11 mouse cellular contexts compared by ENCODE assay signal in the genomic region with DNA sequence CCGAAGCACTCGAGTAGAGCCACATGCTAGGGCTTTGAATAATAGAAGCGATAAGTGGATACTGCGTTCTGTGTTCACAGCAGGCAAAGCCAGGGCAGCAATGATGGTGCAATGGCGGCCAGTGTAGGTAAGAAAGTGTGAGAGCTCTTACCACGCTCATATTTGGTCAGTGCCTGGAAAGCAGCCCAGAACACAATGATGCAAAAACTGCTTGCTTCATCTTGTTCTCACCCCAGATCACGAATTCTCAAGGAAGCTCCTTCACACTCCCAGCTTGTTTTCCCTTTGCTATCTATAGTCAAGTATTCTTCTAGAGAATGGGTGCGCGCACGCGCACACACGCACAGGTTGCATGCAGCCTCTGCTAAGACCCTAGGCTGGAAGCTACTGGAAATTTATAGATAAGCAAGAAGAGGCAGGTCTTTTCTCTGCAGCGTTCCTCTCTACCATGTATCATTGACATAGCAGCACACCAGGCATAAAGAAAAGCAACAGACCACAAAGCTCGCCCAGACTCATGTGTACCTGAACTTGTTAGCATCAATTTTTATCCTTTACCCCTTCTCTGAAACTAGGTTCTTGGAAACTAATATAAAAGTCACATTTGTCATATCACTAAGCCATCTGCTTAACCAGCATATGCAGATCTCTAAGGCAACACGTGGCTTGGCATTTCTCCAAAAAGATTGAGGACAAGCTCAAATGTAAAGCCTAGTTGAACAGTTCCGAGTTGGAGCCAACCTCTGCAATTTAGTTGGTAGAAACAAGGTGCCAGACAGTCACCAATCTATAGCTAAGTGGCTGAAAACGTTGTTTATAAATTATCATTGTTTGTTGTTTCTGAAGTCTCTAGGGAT. TPM values are rescaled to one million over a fixed set of nuclear protein-coding genes. Genes with fewer than 3 reads are reported as not detected.
DNase-seq lines count a peak whose midpoint lies in the region; ATAC-seq lines count a peak whose summit lies in the region.
"Had no signal": no experiment of that assay in that cellular context is flagged by ENCODE, and none has a peak within 500 bp of the region (broad histone marks: within the 10 kb centered on the region; RNA-seq: fewer than 3 reads in every experiment).

No protein-coding gene starts in this region.

- H3K9me3 ChIP-seq in forebrain, embryonic 14.5 days (replicated peaks; ENCODE audit: control insufficient read depth, low read length), result no peaks in the 10 kb centered on the region
- no peaks in the 10 kb centered on the region for H3K9me3 ChIP-seq in forebrain, embryonic 12.5 days
- H3K9me3 ChIP-seq in heart, embryonic 11.5 days (replicated peaks; ENCODE audit: control insufficient read depth, low read length), result no peaks in the 10 kb centered on the region
- H3K9me3 ChIP-seq: midbrain, embryonic 12.5 days had no signal

- no peak overlapping the region for H3K4me3 ChIP-seq in forebrain, embryonic 14.5 days (ENCODE audit: low read depth, low read length)
- no peak overlapping the region for H3K4me3 ChIP-seq in forebrain, embryonic 12.5 days (replicated peaks)
- H3K4me3 ChIP-seq in heart, embryonic 11.5 days (ENCODE audit: low read depth, low read length), result no peak overlapping the region
- H3K4me3 ChIP-seq: midbrain, embryonic 12.5 days had no signal

- H3K4me2 ChIP-seq in forebrain, embryonic 14.5 days (ENCODE audit: low read length), result no peak overlapping the region
- no peak overlapping the region for H3K4me2 ChIP-seq in forebrain, embryonic 12.5 days
- H3K4me2 ChIP-seq in heart, embryonic 11.5 days, result no peak overlapping the region
- H3K4me2 ChIP-seq: midbrain, embryonic 12.5 days had no signal

- H3K27ac ChIP-seq in forebrain, embryonic 14.5 days (ENCODE audit: low read depth, low read length), result no peak overlapping the region
- H3K27ac ChIP-seq in forebrain, embryonic 12.5 days, result no peak overlapping the region
- no peak overlapping the region for H3K27ac ChIP-seq in heart, embryonic 11.5 days (ENCODE audit: low read depth, low read length)
- H3K27ac ChIP-seq: midbrain, embryonic 12.5 days had no signal

- H3K9ac ChIP-seq in forebrain, embryonic 14.5 days (ENCODE audit: low read length), result no peak overlapping the region
- no peak overlapping the region for H3K9ac ChIP-seq in forebrain, embryonic 12.5 days
- H3K9ac ChIP-seq in heart, embryonic 11.5 days (ENCODE audit: low read depth, low read length), result no peak overlapping the region
- H3K9ac ChIP-seq: midbrain, embryonic 12.5 days had no signal

- peak; percentile 85 for DNase-seq in forebrain, embryonic 14.5 days (ENCODE audit: low spot score)
- DNase-seq in cerebellum, adult 8-10 months, result peak; percentile 58
- peak; percentile 85 to 88 for DNase-seq in lung, adult 18-20 months
- DNase-seq in thymus, postnatal 0 days (ENCODE audit: low spot score), result no peak
- no peak for DNase-seq in neural tube, embryonic 10.5 days (ENCODE audit: extremely low spot score, low spot score)
- DNase-seq: heart, postnatal 36 days had no signal

- 85% methylated on average over 17 of the region's 17 CpGs for WGBS in forebrain, embryonic 14.5 days
- WGBS in forebrain, embryonic 12.5 days, result 91% methylated on average over 17 of the region's 17 CpGs
- 87% methylated on average over 17 of the region's 17 CpGs for WGBS in heart, embryonic 11.5 days (ENCODE audit: insufficient replicate concordance)

- ATAC-seq in forebrain, embryonic 14.5 days, result peak; percentile 63; the same call in 1 of the 2 replicates
- ATAC-seq in forebrain, embryonic 12.5 days (ENCODE audit: low FRiP score), result no peak
- ATAC-seq in CD4-positive, CD25-positive, alpha-beta regulatory T cell, adult 4 months, result peak; percentile 79
- no peak for ATAC-seq in heart, embryonic 11.5 days (replicated peaks; ENCODE audit: insufficient number of reproducible peaks, low FRiP score, low TSS enrichment)

- no peaks in the 10 kb centered on the region for H3K36me3 ChIP-seq in forebrain, embryonic 14.5 days (ENCODE audit: control insufficient read depth, insufficient read depth, low read length)
- H3K36me3 ChIP-seq in forebrain, embryonic 12.5 days (replicated peaks), result no peaks in the 10 kb centered on the region; the same call in 1 of the 2 replicates
- H3K36me3 ChIP-seq in heart, embryonic 11.5 days (ENCODE audit: control insufficient read depth, insufficient read depth, low read length), result no peaks in the 10 kb centered on the region
- H3K36me3 ChIP-seq: midbrain, embryonic 12.5 days had no signal

- peaks cover 6% of the 10 kb centered on the region for H3K4me1 ChIP-seq in forebrain, embryonic 14.5 days (ENCODE audit: control insufficient read depth, insufficient read depth, low read length)
- H3K4me1 ChIP-seq in forebrain, embryonic 12.5 days, result peaks cover 15% of the 10 kb centered on the region
- peaks cover 5% of the 10 kb centered on the region; the same call in 1 of the 2 replicates for H3K4me1 ChIP-seq in heart, embryonic 11.5 days (ENCODE audit: control insufficient read depth, insufficient read depth, low read length)

- H3K27me3 ChIP-seq in forebrain, embryonic 14.5 days (replicated peaks; ENCODE audit: control insufficient read depth, insufficient read depth, low read length), result no peaks in the 10 kb centered on the region
- no peaks in the 10 kb centered on the region for H3K27me3 ChIP-seq in forebrain, embryonic 12.5 days
- H3K27me3 ChIP-seq in heart, embryonic 11.5 days (ENCODE audit: control insufficient read depth, insufficient read depth, low read length), result no peaks in the 10 kb centered on the region
- H3K27me3 ChIP-seq: CH12.LX; midbrain, embryonic 12.5 days had no signal

RNA-seq across cellular contexts. Expression of gene Atp8a1, which starts 44.8 kb away (rescaled TPM):
- 24.2 and 30.2 TPM in 2 replicates for polyA plus RNA-seq in forebrain, embryonic 14.5 days (2014; fragmentation: Nextera tagmentation; extraction: Ambion mirVana)
- 25.2 and 28.1 TPM in 2 replicates for polyA plus RNA-seq in forebrain, embryonic 12.5 days (2016; fragmentation: Nextera tagmentation; extraction: Ambion mirVana)
- 10 to 100 TPM; 10.6 to 12.2 TPM for polyA plus RNA-seq in CD4-positive, CD25-positive, alpha-beta regulatory T cell, adult 4 months (2017; shearing (Covaris generic))
- 16.5 and 16.7 TPM in 2 replicates for polyA plus RNA-seq in thymus, postnatal 0 days (2015; fragmentation: Nextera tagmentation; extraction: Ambion mirVana)
- polyA plus RNA-seq in heart, embryonic 11.5 days (2014; fragmentation: Nextera tagmentation; extraction: Ambion mirVana), result 25.1 and 25.6 TPM in 2 replicates

Comparison
In these comparisons a context has a peak if more than half of its experiments do, and no peak if none do; other contexts are left out.
1. ATAC-seq: peak in forebrain, embryonic 14.5 days (single experiment) and CD4-positive, CD25-positive, alpha-beta regulatory T cell, adult 4 months (single experiment); none in forebrain, embryonic 12.5 days (single experiment) and heart, embryonic 11.5 days (single experiment).
2. DNase-seq: peak in forebrain, embryonic 14.5 days (single experiment), cerebellum, adult 8-10 months (single experiment) and lung, adult 18-20 months (2 of 2); none in thymus, postnatal 0 days (single experiment) and neural tube, embryonic 10.5 days (single experiment).